Mouse (Mus musculus) mesoderm, embryonic 11.5 days (tissue): ENCODE measurements around the gene Zfp809.

Experiments used
- DNase-seq: peaks from one replicate; pipeline ENCODE4 v3.0.0-alpha.2; 2012; ENCODE audit warnings: low read depth, low spot score

Gene Zfp809

DNA sequence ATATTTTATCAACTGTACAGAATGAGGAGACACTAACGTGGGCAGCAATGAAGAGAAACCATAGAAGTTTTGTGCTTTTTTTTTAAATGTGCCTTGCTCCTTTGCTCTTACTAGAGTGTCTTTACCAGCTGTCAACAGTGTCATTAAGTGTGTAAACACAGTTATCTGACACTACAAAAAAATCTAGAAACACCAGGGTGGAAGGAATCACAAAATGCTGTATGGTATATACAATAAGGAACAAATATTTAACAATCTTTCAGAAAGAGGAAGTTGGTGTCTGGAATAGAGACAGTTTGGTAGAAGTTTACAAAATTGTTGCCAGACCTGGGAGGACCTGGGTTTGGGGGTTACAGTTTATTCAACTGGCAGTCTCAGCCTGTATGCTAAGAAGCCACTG, 36.1 kb downstream of the Zfp809 start:
- no peak for DNase-seq

- no peak for DNase-seq
These were observed 37.1 kb downstream of the Zfp809 start for GRCm38 (mm10) chr9:22262611-22263010.

GRCm38 (mm10) chr9:22268886-22269285, 43.4 kb downstream of the Zfp809 start:
- DNase-seq: no peak

- no peak for DNase-seq
These were observed 53.2 kb downstream of the Zfp809 start for GRCm38 (mm10) chr9:22278733-22279132.
